Mouse (Mus musculus) liver, postnatal 0 days (tissue): ENCODE measurements around the gene Kif22.

Source experiments
- CTCF ChIP-seq: sonication (generic); IDR thresholded peaks from 2 replicates; pipeline ENCODE4 v1.5.1; 2016; ENCODE audit warnings: antibody characterized with exemption, low read depth
- EP300 ChIP-seq: IDR thresholded peaks from 2 replicates; pipeline ENCODE4 v1.6.1; 2016; ENCODE audit warnings: antibody characterized with exemption, low read depth, mild to moderate bottlenecking

GRCm38 (mm10) chr7:127017950-127018345, 24.3 kb downstream of the Kif22 start:
- TF ChIP-seq EP300 (no peak), CTCF (no peak)
